Mouse (Mus musculus): Measurements from ENCODE around the gene Kif1c.

DNA sequence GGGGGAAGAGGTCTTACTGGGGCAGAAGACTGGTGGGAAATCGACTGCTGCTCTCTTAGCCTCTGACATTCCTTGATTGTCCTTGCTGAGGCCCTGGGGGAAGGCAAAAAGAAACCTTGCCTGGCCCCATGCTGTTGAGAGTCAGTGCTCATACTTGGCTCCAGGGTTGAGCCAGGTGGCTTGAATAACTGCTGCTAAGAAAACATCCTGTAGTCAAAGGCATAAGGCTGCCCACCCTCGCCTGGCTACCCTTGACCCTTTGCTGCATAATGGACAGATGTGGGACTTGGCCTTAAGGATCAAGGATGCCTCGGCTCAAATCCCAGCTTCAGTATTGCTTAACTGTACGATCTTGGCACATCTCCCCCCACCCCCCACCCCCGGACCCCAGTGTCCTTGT is 18.1 kb downstream of the Kif1c start:
- TF ChIP-seq CTCF (IDR thresholded peaks at IDR 0.05; ENCODE audit: extremely low read depth, insufficient read length, insufficient replicate concordance, low read depth, low read length) (no peak), POLR2A (IDR thresholded peaks at IDR 0.05; ENCODE audit: low read depth, low read length) (no peak)

Data from small intestine, adult 2 months (tissue).